Mouse (Mus musculus): ENCODE data around the gene Tenm4. TPM values are rescaled to one million over a fixed set of nuclear protein-coding genes. Genes with fewer than 3 reads are reported as not detected.

Gene Tenm4
- total RNA-seq, 1 experiment from 2014 or later, result 17.0 TPM

GRCm38 (mm10) chr7:96476987-96477613 lies 306.1 kb downstream of the Tenm4 start:
- no peak for DNase-seq

- DNase-seq, result no peak
Measured at GRCm38 (mm10) chr7:96479139-96479538, 308.1 kb downstream of the Tenm4 start.

- no peak for DNase-seq
Measured at GRCm38 (mm10) chr7:96480351-96480983, 309.4 kb downstream of the Tenm4 start.

- DNase-seq, result no peak
Measured at GRCm38 (mm10) chr7:96482953-96483352, 311.9 kb downstream of the Tenm4 start.

- DNase-seq, result no peak
Measured at GRCm38 (mm10) chr7:96484006-96484581, 313.0 kb downstream of the Tenm4 start.

GRCm38 (mm10) chr7:96489348-96490076 lies 318.5 kb downstream of the Tenm4 start:
- DNase-seq, result no peak

- DNase-seq, result no peak
Measured at GRCm38 (mm10) chr7:96491896-96492295, 320.9 kb downstream of the Tenm4 start.

GRCm38 (mm10) chr7:96492696-96493095 lies 321.6 kb downstream of the Tenm4 start:
- DNase-seq, result no peak

- no peak for DNase-seq
Measured at GRCm38 (mm10) chr7:96494057-96494456, 323.0 kb downstream of the Tenm4 start.

- DNase-seq, result no peak
Measured at GRCm38 (mm10) chr7:96500108-96500507, 329.1 kb downstream of the Tenm4 start.

- no peak for DNase-seq
Measured at GRCm38 (mm10) chr7:96500797-96501196, 329.8 kb downstream of the Tenm4 start.

- no peak for DNase-seq
Measured at GRCm38 (mm10) chr7:96502321-96502973, 331.4 kb downstream of the Tenm4 start.

GRCm38 (mm10) chr7:96505538-96505937 lies 334.5 kb downstream of the Tenm4 start:
- no peak for DNase-seq

GRCm38 (mm10) chr7:96507046-96507445 lies 336.0 kb downstream of the Tenm4 start:
- no peak for DNase-seq

- DNase-seq, result no peak
Measured at GRCm38 (mm10) chr7:96510396-96510795, 339.4 kb downstream of the Tenm4 start.

- DNase-seq, result no peak
Measured at GRCm38 (mm10) chr7:96511018-96511609, 340.1 kb downstream of the Tenm4 start.

- no peak for DNase-seq
Measured at GRCm38 (mm10) chr7:96511953-96512511, 341.0 kb downstream of the Tenm4 start.

GRCm38 (mm10) chr7:96519216-96519615 lies 348.2 kb downstream of the Tenm4 start:
- DNase-seq, result no peak

GRCm38 (mm10) chr7:96521956-96522355 lies 350.9 kb downstream of the Tenm4 start:
- DNase-seq, result no peak

- DNase-seq, result no peak
Measured at GRCm38 (mm10) chr7:96523673-96524072, 352.6 kb downstream of the Tenm4 start.

- DNase-seq, result no peak
Measured at GRCm38 (mm10) chr7:96524486-96525205, 353.6 kb downstream of the Tenm4 start.

All from adrenal gland, postnatal 25 days (tissue).